Mouse (Mus musculus) kidney, adult 18-20 months (tissue): ENCODE measurements around the gene Pdcd6ip.
A peak's percentile ranks its signal among the peaks of the same experiment; 100 is the strongest.
"Not testable (repeated sequence)": the region's sequence is repeated elsewhere in the genome, so short reads cannot be mapped to it uniquely, and the experiment has no call there.

Experiments
- DNase-seq: peaks from one replicate; pipeline ENCODE4 v3.0.0; 2021

The Pdcd6ip gene

DNA sequence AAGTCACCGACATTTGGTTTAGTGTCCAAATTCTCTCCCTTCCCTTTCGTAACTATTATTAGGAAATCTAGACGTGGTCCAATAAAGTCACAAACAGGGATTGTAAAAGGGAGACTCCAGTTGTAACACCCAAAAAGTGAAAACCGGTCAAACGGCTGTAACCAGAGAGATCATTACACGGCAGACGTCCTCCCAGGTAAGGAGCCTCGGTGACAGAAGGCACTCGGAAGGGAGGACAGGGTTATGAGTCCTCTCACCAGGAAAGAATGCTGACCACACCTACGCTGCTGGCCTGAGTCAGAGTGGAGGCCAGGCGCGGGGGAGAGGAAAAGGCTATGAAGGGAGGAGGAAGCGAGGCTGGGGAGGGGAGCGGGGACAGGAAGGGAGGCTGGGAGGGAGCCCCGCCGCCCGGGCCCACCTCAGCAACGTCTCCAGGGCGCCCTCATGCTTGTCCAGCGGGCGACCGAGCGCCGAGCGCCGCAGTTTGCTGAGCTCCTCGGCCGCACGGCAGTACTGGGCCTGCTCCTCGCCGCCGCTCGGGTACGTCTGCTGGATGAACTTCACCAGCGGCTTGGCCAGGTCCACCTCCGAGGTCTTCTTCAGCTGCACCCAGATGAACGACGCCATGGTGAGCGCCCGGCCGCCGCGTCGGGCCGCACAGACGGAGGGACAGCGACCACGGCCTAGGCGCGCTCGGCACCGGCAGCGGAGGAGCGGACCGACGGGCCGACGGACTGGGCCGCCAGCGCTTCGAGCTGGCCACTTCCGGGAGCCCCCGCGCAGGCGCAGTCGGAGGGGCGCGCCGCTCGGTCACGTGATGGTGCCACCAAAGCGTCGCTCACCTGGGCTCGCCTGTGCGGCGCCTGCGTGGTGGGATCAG is at the start of gene Pdcd6ip:
Pdcd6ip (minus strand) TSS at position 779 of the 880 bp plus-strand sequence.
- DNase-seq: peak; percentile 94

DNA sequence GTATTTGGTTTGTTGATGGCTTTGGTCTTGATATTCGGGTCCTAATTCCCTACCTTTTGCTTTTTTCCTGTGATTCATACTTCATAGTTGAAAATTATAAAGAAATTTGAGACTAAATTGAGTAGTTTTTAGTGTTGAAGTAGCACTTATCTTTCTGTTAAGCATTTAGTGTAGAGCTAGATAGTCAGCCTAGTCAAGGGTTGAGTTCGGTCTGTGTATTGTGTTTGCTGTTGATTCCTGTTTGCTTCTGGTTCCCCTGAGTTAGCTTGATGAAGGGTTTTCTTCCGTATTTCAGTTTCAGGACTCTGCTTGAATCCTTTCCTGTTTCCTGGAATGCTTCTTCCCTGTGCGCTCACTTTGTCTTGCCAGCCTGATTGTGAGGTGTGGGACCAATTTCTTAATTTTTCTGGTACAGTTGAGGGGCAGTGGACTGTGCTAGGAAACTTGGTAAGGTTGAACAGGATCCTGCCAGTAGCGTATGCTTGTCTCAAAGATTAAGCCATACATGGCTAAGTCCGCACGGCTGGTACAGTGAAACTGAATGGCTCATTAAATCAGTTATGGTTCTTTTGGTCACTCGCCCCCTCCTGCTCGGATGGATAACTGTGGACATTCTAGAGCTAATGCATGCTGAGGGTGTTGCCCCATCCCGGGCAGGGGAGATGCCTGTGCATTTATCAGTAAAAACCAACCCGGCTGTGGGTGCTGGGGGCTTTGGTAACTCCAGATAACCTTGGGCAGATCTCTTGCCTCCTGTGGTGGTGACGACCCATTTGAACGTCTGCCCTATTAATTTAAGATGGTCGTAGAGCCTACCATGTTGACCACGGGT is 48.0 kb upstream of the Pdcd6ip start:
- no peak for DNase-seq

DNA sequence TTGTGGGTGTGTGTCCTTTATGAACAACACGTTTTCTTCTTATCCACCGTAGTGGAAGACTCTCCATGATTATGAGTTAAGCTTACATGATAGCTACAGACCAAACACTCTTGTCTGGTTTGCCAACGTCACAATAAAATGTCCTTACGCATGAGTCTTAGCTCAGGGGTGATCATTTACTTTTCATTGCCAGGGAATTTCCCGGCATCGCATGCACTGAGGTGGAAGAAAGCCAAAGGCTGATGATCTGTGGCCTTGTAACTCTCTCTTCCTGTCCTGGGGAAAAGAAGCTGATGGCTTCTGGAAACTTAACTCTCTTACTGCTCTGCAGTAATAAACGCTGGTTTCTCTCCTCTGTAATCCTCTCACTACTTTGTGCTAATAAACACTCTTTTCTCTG is 41.3 kb upstream of the Pdcd6ip start:
- DNase-seq: peak; percentile 44

DNA sequence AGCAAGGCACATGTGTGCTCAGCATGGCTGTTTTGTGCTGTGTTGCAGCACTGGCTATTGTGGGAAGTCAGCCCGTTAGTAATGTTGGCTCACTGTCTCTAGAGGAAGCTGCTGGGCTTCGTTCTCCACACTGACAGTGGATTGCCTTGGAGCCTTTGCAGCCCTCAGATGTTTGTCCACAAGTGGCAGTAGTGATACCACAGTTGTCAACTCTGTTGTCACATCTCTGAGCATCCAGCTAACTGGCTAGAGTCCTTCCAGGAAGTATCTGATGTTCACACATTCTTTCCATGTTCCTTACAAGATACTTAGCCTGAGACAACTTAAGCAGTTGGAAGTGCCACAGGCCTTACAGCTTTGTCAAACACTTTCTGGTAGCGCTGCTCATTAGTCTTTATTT is 35.2 kb upstream of the Pdcd6ip start:
- DNase-seq: no peak

DNA sequence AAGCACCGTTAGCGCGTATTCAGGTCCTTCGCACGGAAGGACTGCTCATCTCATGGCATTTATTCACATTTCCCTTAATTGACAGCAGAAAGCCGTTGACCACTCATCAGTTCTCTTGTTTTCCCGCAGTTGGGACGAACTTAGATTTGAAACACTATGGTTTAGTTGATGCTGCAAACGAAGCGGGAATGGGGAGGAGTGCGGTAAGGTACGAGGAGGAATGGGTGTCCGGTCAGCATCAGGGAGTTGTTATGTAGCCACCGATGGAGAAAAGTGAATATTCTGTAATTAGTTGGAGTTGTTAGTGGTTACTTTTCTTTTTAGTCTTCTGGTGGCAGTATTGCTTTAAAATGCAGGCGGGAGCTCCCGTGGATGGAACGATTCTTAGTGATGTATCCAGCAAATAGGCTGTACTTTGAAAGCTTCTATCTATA is 34.3 kb upstream of the Pdcd6ip start:
- DNase-seq: peak; percentile 22

DNA sequence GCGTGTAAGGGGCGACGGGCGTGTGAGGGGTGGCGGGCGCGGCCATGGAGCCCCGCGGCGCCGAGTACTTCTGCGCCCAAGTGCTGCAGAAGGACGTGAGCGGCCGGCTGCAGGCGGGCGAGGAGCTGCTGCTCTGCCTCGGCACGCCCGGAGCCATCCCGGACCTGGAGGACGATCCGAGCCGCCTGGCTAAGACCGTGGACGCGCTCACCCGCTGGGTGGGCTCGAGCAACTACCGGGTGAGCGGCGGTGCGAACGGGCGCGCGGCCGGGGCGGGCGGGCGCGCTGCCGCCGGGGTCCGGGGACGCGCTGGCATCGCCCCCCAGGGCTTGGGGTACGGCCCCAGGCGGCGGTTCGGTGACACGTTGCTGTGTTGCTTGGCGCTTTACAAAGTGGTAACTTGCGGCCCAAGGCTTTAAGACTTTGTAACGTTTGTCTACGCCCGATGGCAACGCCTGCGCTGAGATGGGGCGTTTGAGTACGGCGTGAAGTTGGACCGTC is 33.6 kb upstream of the Pdcd6ip start:
- DNase-seq: no peak

DNA sequence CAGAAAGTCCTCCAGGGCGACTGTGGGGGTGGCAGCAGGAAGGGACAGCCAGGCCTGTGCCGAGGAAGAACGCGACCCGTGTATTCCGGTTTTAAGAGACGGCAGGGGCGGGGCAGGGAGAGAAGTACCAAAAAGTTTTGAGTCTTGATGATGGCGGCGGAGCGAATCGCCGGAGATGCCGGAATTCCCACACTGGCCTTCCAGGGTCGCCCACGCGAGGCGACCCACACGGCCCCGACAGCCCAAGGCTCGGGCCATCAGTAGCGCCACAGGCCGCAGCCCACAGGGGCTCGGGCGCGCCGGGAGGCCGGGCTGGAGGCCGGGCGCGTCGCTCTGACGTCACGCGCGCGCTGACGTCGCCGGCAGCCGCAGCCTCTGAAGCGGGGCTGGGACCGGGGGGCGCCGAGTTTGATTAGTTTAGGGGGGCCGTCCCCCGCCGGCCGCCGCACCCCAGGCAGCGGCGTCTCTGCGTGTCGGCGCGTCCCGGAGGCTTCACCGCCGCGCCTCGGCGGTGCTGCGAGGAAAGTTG is 33.1 kb upstream of the Pdcd6ip start, which contains the start of gene Clasp2:
Clasp2 (plus strand) TSS at position 366 of the 529 bp plus-strand sequence.
- peak; percentile 89 for DNase-seq

DNA sequence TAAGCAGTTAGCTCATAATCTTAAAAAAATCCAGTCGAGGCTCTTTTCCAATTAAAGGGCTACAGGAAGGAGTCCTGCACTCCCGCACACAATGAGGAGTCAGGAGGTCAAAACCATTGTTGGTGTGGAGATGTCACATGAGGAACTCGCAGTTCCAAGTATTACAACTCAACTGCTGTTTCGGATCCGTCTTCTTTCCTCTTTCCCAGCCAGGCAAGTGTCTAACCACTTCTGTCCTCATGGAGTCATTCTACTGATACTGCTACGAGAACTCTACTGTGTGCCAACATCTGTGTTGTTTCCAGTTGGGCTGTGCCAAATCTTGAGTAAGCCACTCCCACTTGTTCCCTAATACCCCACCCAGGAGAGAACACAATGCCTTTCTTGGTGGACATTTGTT is 30.9 kb upstream of the Pdcd6ip start:
- peak; percentile 18 for DNase-seq

DNA sequence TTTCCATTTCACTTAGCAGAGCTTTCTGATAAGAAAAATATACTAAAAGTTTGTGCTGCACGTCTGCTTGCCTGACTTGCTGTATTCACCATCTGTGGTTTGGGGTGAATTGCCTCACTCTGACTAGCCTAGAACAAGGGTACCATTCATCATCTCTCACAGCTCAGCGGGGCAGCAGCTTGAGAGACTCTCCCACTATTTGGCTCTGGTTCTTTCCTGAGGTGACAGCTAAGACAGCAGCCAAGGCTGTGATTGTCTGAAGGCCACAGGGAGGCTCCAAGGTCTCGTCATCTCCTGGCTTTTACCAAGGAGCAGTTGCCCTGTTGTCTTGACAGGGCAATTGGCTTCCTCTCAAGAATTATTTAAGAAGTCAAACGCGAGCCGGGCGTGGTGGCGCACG is 30.0 kb upstream of the Pdcd6ip start:
- no peak for DNase-seq

DNA sequence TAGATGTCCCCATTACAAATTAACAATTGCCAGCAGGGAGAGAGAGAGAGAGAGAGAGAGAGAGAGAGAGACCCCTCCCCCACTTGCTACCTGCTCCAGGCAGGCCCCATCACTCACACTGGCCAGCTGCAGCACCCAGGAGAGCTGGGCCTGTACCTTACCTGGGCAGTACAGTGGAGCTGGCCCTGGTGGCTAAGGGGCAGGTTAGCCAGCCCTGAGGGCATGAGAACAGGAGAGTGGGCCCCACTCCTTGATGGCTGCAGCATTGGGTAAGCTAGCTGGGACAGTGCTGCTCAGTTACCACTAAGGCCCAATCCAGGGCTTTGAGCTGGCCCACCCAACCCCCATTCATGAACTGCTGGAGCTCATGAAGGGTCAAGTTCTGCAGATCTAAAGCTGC is 27.9 kb upstream of the Pdcd6ip start:
- DNase-seq: no peak

DNA sequence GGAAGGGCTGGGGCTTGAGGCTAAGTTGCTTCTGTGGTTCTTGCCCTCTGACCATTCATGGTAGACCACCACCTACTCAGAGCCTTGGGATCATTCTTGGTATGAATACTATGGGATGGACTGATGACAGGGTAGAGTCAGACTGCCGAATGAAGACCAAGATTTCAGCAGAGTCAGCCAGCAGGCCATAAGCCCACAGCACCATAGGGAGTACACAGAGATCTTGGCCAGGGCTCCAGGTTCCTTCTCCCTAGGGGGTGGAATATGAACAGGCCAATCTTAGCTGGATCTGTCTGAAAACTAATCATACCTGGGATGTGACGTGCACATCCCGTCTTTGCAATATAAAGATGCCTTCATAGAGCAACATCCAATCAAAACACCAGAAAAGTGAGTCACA is 23.5 kb upstream of the Pdcd6ip start:
- DNase-seq: no peak

DNA sequence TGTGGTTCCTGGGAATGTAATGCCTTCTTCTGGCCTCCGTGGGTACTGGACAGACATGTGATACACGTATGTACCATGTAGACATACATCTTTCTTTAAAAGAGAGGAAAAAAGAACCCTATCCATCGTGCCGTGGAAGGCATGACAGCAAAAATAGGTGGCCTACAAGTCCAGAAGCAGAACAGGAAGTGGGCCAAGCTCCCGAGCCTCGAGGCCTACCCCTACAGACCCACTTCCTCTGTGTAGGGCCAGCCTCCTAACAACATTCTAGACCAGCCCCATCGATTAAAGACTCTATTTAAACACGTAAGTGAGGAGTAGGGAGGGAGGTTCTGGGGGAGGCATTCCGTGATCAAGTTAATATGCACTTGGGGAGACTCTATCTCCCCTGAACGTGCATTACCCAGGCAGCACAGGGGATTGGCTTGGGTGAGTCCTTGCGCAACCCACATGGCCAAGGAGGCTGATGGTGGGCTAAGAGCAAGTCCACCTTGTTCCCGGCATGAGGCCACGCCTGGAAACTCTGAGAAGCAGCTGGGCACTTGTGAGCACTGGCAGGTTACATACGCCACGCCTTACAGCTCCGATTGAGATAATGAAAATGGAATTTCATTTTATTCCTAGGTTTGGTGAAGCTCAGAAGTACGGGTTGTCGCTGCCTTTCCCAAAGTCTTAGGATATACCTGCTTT is 19.1 kb upstream of the Pdcd6ip start:
- DNase-seq: no peak

DNA sequence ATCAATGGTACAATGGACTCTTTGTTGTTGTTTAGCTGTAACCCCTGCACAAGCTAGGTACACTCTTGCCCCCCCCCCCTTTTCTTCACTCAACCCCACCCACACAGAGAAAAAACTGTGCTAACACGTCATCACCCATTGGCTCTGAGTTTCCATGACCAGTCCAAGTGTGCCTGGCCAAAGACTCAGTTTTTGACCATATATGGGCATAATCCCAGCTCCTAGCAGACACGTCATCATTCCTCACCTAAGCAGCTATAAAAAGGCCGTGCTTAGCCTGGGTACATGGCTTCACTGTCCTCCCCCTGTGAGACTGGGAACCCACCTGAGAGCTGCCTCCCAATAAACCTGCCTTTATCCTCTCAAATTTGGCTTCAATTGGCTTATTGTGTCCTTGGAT is 18.1 kb upstream of the Pdcd6ip start:
- DNase-seq: no peak

DNA sequence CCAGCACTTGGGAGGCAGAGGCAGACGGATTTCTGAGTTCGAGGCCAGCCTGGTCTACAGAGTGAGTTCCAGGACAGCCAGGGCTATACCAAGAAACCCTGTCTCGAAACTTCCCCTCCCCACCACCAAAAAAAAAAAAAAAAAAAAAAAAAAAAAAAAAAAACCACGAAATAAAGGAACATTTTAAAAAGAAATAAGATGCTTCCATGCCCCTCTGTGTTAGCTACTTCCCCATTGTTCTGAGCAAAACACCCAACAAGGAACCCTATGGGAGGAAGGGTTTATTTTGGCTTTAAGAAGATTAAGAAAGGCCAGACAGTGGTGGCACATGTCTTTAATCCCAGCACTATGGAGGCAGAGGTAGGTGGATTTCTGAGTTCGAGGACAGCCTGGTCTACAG is 17.6 kb upstream of the Pdcd6ip start:
- DNase-seq: not testable (repeated sequence)

DNA sequence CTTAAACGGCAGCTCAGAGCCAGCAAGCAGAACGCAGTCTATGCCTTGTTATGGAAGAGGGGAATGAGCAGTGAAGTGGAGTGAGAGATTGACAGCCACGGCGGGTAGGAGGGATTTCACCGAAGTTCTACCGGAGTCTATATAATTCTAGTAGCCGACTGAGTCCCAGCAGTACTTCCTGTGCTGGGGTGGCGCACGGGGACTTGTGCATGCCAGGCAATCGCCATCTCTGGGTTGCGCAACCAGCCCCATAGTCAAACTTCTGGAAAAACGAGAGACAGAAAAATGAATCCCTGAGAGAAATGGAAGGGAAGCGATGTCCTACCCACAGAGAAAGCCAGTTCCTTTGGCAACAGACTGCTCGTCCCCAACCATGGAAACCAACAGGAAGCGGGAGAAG is 16.6 kb upstream of the Pdcd6ip start:
- no peak for DNase-seq

DNA sequence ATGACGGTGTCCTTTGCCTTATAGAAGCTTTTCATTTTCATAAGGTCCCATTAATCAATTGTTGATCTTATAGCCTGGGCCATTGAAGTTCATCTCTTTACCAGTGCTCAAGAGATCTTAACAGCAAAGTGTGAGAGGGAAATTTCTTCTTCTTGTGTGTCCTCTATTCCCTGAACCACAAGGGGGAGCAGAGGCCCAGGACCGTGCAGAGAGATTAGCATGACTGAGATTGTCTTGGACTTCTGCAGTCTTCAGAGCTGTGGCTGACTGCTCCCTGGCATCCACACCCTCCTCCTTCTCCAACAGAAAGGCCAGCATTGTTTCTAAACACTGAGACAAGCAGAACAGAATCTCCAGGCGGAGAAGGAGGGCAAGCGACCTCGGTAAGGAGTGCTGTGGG is 11.0 kb upstream of the Pdcd6ip start:
- DNase-seq: peak; percentile 22

DNA sequence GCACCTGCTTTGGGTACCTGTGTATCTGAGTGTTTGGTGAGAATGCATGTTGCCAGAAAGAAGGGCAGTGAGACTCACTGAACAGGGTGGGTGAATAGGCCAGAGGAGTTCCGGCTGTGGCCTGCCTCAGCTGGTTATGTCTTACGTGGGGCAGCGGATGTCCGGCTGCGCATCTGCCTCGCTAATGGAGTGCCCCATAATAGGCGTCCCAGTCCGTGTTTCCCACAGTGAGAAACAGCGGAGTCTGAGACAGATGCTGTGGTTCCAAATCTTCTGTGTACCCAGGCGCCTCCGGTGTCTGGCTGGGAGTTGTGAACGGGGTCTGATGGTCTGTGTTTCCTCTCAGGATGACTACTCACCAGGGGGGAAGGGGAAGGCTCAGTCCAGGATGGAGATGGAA is 2.8 kb upstream of the Pdcd6ip start:
- DNase-seq: no peak

DNA sequence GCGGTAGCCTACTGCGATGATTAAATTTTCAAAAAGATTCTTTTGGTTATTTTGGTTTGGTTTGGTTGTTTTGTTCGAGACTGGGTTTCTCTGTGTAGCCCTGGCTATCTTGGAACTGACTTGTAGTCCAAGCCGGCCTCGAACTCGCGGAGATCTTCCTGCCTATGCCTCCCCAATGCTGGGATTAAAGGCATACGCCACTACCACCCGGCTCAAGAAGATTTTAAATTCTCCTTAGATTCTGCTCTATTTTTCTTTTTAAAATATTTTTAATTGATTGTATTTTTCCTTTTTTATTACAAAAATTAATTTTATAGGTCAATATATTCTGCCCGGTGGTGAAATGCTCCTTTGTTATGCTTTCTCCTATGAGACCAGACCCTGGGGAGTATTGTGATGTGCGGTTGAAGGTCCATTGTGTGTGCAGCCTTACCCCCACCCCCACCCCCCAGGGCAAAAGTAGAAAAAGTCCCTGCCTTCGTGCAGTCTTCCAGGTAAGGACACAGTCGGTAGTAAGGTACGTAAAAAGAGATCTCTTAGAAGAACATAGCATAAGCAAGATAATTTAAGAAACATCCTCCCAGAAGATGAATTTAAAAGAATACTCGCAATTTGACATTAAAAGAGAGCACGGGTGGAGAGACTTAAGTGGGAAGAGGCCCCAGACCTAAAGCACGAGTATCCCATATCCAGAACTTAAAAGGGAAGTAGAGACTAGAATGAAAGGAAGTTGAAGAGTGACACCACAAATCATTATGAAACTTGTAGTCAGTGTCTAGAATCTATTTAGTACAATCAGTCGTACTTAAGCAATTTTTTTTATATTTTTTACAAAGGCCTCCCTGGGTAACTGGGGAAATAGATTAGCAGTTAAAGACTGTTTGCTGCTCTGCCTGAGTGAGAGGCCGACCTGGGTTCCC is 562 bp upstream of the Pdcd6ip start:
- DNase-seq: no peak

DNA sequence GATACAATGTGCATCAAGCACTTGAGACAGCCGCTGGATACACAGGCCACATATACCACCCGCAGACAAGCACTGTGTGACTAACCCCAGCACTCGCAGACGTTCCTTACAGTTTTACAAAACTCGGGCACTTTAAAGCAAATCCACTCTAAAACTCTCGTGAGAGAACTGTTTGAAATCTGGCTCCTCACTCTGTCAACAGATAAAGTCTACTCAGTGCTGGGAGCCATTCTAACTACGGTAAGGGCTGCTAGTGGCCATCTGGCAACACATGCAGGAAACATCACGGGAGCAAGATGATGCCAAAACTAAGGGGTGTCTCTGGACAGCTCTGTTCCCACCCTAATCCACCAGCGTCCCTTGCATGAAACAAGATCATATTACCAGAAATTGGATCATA is 1.2 kb downstream of the Pdcd6ip start:
- no peak for DNase-seq

DNA sequence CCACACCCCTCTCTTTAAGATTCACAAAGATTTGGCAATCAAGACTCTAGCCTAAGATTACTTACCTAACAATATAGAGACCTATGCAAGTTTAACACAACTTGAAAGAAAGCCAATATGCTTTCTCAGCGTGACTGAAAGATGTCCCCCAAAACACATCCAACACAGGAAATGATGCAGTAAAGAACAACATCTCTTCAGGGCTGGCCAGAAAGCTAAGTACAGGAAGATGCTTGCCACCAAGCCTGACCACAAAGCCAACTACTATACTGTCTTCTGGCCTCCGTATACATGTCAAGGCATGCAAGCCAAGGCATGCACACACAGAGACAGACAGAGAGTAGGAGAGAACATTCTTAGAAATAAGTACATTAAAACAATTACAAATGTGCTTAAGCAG is 2.0 kb downstream of the Pdcd6ip start:
- no peak for DNase-seq

DNA sequence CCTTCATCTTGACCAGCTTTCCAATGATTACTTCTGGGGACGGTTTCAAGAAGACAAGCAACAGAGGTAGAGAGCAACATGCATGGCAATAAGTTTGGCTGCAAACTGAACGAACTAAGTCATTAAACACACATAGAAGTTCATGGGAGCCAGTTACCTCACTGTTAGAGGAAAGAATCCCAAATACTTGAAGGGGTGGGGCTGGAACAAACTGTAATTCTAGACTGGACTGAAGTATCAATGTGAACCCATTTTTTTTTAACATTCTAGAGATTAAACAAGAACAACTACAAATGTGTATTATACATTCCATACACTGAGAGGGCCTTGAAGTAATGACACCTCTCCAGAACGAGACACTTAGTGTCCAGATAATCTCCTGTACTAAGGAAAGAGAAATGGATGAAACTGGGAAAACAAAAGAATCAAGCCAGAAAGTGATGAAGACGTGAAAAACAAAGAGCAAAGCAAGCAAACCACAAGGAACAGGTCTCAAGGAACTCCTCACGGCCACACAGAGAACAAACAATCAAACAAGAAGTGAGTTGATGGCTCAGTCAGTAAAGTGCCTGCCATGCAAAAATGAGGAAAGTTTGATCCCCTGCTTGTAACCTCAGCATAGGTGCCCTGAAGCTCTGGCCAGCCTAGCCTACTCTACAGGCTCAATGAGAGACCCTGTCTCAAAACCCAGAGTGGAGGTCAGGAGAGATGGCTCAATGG is 6.5 kb downstream of the Pdcd6ip start:
- no peak for DNase-seq
